Mouse (Mus musculus) liver, embryonic 16.5 days (tissue): ENCODE results near the gene Chd2. TPM values are rescaled to one million over a fixed set of nuclear protein-coding genes. Genes with fewer than 3 reads are reported as not detected.
"Not testable (repeated sequence)": the region's sequence is repeated elsewhere in the genome, so short reads cannot be mapped to it uniquely, and the experiment has no call there.

Source experiments
- ATAC-seq: fragments of 200-750 bp; cut with Nextera tagmentation; 2 replicates; pipeline ENCODE4 v1.8.0; 2017; ENCODE audit warnings: low read depth, mild to moderate bottlenecking, moderate number of reproducible peaks, moderate library complexity
- H3K27ac ChIP-seq: fragments of 300-500 bp; sonication (generic); 2 replicates; pipeline ENCODE4 v1.5.1; 2014; ENCODE audit warnings: mild to moderate bottlenecking, low read length
- H3K27me3 ChIP-seq: fragments of 300-500 bp; sonication (generic); 2 replicates; pipeline ENCODE4 v1.6.1; 2014; ENCODE audit warnings: low read depth, low read length, mixed read lengths; ENCODE audit not compliant: control insufficient read depth, insufficient read depth
- H3K36me3 ChIP-seq: fragments of 300-500 bp; sonication (generic); 2 replicates; pipeline ENCODE4 v1.6.1; 2014; ENCODE audit warnings: mild to moderate bottlenecking; ENCODE audit not compliant: control insufficient read depth, insufficient read depth
- H3K4me1 ChIP-seq: fragments of 300-500 bp; sonication (generic); 2 replicates; pipeline ENCODE4 v1.6.1; 2014; ENCODE audit warnings: low read depth, low read length, mixed read lengths; ENCODE audit not compliant: control insufficient read depth
- H3K4me2 ChIP-seq: fragments of 300-500 bp; sonication (generic); 2 replicates; pipeline ENCODE4 v1.6.1; 2014; ENCODE audit warnings: low read depth, low read length, mixed read lengths
- H3K4me3 ChIP-seq: fragments of 300-500 bp; sonication (generic); 2 replicates; pipeline ENCODE4 v1.5.1; 2014; ENCODE audit warnings: low read depth, mild to moderate bottlenecking, low read length
- H3K9ac ChIP-seq: fragments of 300-500 bp; sonication (generic); 2 replicates; pipeline ENCODE4 v1.6.1; 2014; ENCODE audit warnings: low read depth, low read length
- H3K9me3 ChIP-seq: fragments of 300-500 bp; sonication (generic); replicated peaks from 2 replicates; pipeline ENCODE4 v1.6.1; 2016; ENCODE audit warnings: low read length; ENCODE audit not compliant: control insufficient read depth
- WGBS: fragments of 180-500 bp; shearing (Covaris S2); extraction: QIAGEN DNeasy Blood & Tissue Kit; methylation state at CpG from one replicate; pipeline ENCODE4 v1.1.7; 2014; ENCODE audit not compliant: insufficient replicate concordance; 5-methylcytosine and 5-hydroxymethylcytosine counted together
- polyA plus RNA-seq: library from polyadenylated mRNA; unstranded; fragments of >200 nt; fragmentation: Nextera tagmentation; extraction: Ambion mirVana; gene quantifications from 2 replicates; pipeline ENCODE4 v1.2.1, GENCODE M21; 2015

Chd2 gene
- polyA plus RNA-seq, 1 experiment from 2014 or later, result 24.7 TPM

DNA sequence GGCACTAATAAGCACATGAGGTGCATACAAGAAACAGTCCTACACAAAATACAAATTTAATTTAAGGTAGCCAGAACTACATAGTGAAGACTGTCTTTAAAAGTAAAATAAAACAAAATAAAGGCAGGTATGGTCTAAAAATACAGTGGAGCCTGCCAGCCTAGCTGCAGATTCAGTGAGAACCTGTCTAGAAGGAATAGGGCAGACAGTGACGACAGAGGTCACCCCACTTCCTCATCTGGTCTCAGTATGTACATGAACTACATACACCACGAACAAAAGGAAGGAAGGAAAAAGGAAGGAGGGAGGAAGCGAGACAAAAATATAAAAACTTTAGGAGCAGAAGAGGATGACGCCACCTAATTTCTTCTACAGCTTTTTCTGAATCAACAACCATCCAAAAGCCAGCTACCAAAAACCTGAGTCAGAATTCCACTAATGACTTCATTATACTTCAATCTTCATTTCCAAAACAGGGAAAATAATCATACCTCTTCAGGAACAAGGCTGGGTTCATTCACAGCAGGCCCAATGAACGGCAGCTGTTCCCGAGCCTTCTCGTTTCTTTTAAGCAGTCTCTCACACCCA lies 10.0 kb downstream of the Chd2 start:
- H3K9me3 ChIP-seq, result no peaks in the 10 kb centered on the region
- H3K4me2 ChIP-seq, result no peak overlapping the region
- H3K4me1 ChIP-seq, result peaks cover 47% of the 10 kb centered on the region
- no peak overlapping the region for H3K27ac ChIP-seq
- H3K27me3 ChIP-seq, result no peaks in the 10 kb centered on the region
- peaks cover 9% of the 10 kb centered on the region for H3K36me3 ChIP-seq
- no peak overlapping the region for H3K4me3 ChIP-seq
- WGBS, result 50% methylated on average over 7 of the region's 7 CpGs
- no peak for ATAC-seq
- no peak overlapping the region for H3K9ac ChIP-seq

DNA sequence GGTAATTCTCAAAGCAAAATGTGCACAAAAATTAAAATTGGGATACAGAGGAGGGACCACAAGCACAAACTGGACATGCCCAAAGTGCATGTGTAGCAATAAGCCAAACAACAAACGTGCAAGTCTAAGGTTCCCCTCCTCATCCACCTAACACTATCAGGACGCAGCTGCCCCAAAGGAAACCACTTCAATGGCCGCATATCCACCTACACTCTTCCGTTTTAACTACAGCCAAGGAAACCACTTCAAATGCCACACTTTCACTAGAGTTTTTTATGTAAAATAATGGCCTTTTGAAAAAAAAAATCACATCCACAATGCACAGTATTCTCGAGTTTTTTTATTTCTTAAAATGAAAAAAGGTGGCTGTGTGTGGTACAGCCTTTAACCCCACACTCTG lies 10.8 kb downstream of the Chd2 start:
- ATAC-seq, result no peak
- Histone ChIP-seq H3K4me1 (peaks cover 44% of the 10 kb centered on the region), H3K36me3 (peaks cover 9% of the 10 kb centered on the region), H3K9ac (no peak overlapping the region), H3K4me3 (no peak overlapping the region), H3K9me3 (no peaks in the 10 kb centered on the region), H3K27ac (no peak overlapping the region), H3K27me3 (no peaks in the 10 kb centered on the region), H3K4me2 (no peak overlapping the region)
- 32% methylated on average over 5 of the region's 5 CpGs for WGBS

DNA sequence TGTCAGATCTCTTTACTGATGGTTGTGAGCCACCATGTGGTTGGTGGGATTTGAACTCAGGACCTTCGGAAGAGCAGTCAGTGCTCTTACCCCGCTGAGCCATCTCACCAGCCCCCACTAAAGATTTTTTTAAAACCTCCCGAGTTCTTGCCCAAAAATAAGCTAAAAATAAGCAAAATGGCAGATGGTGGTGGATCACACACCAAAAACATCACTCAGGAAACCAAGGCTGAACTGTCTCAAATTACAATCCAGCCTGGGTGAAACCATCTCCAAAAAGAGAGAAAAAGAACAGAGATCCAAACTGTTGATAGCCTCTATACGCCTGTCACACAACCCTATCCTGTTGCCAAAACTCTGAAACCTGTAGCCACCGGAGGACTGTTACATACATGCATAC lies 11.5 kb downstream of the Chd2 start:
- H3K36me3 ChIP-seq, result peaks cover 9% of the 10 kb centered on the region
- WGBS, result 74% methylated on average over 5 of the region's 5 CpGs

DNA sequence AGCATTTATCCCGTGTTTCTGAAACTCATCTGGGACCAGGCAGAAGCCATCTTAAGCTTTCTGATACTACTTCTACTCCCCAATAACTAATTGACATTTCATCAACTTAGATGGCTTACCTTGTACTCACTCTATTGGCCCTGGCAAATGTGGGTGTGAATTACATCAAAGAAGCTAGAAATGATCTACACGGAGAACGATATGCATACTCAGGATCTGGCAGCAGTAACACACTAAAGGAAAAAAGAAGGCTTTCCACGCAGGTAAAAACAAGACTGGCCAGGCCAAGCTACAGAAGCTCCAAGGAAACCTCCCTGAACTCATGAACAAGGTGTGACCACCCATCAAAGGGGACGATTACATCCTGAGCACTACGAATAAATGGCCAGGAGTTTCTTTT lies 12.4 kb downstream of the Chd2 start:
- H3K9me3 ChIP-seq, result no peaks in the 10 kb centered on the region
- no peak overlapping the region for H3K4me2 ChIP-seq
- no peak overlapping the region for H3K9ac ChIP-seq
- no peak overlapping the region for H3K4me3 ChIP-seq
- ATAC-seq, result no peak
- no peaks in the 10 kb centered on the region for H3K27me3 ChIP-seq
- H3K4me1 ChIP-seq, result peaks cover 40% of the 10 kb centered on the region
- no peak overlapping the region for H3K27ac ChIP-seq
- peaks cover 11% of the 10 kb centered on the region for H3K36me3 ChIP-seq
- 91% methylated on average over 6 of the region's 6 CpGs for WGBS

More for the DNA sequence above, 11.5 kb downstream of the Chd2 start:
- H3K9ac ChIP-seq, result no peak overlapping the region
- no peak overlapping the region for H3K27ac ChIP-seq
- H3K4me3 ChIP-seq, result no peak overlapping the region
- no peak overlapping the region for H3K4me2 ChIP-seq
- H3K9me3 ChIP-seq, result no peaks in the 10 kb centered on the region
- H3K4me1 ChIP-seq, result peaks cover 37% of the 10 kb centered on the region
- ATAC-seq, result no peak
- no peaks in the 10 kb centered on the region for H3K27me3 ChIP-seq

DNA sequence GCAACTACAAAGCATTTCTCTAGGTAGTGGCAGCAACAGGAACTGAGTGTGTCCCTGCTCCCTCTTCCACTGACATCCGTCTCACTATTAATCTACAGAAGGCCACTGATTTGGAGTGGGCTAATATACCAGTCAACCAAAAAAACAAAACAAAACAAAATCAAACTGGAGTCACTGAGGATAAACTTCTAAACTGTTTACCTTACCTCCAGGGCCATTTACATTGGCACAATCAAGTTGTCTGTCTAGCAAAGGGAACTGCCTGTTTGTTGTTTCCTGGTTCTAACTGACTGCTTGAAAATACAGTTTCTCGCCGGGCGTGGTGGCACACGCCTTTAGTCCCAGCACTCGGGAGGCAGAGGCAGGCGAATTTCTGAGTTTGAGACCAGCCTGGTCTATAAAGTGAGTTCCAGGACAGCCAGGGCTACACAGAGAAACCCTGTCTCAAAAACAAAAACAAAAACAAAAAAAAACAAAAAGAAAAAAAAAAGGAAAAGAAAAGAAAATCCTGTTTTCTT lies 13.2 kb downstream of the Chd2 start:
- WGBS, result 56% methylated on average over 7 of the region's 7 CpGs
- ATAC-seq, H3K27ac ChIP-seq, H3K4me2 ChIP-seq, H3K9me3 ChIP-seq, H3K4me3 ChIP-seq, H3K9ac ChIP-seq, H3K27me3 ChIP-seq: not testable (repeated sequence)
- peaks cover 37% of the 10 kb centered on the region for H3K4me1 ChIP-seq
- peaks cover 15% of the 10 kb centered on the region for H3K36me3 ChIP-seq

DNA sequence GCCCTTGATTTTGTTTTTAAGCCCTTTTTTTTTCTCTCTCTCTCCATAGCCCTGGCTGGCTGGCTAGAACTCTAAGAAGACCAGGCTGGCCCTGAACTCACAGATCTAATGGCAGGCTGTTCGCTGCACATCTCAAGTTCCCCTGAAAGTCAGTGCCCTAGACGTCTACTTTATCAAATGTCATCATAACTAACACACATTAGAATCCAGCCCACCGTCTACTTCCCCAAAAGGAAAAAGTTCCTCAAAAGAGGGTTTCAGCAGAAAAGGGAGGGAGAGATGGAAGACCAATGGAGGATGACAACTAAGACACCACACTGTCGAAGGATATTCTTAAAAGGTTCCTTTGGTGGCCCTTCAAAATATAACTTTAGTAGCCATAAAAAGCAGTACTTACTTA lies 14.4 kb downstream of the Chd2 start:
- Histone ChIP-seq H3K27ac (no peak overlapping the region), H3K36me3 (peaks cover 21% of the 10 kb centered on the region), H3K4me1 (peaks cover 29% of the 10 kb centered on the region), H3K27me3 (no peaks in the 10 kb centered on the region), H3K4me2 (no peak overlapping the region), H3K9me3 (no peaks in the 10 kb centered on the region), H3K4me3 (no peak overlapping the region), H3K9ac (no peak overlapping the region)
- 53% methylated on average over 4 of the region's 4 CpGs for WGBS
- ATAC-seq, result no peak

DNA sequence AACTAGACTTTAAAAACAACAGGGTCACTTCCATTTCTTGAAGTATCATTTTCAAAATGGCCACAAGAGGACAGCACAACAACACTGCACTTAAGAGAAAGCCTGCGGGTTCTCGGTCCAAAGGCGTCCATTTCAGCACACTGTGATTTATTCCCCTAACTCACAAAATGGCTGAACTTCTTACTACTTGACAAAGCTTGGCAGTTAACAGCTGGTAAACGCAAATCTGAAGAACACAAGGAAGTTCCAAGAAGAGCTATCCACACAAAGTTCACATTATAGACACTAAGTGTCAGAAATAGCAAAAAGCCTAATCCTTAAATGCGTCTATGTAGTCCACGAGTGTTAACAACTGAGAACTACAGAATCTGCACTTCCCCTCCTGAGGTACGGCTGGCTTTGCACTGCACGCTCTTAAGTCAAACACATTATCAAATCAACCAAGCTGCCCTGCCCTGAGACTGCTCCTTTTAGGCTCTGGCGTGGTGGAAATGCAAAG lies 17.1 kb downstream of the Chd2 start:
- WGBS, result 24% methylated on average over 9 of the region's 9 CpGs
- Histone ChIP-seq H3K9ac (no peak overlapping the region), H3K4me2 (no peak overlapping the region)

DNA sequence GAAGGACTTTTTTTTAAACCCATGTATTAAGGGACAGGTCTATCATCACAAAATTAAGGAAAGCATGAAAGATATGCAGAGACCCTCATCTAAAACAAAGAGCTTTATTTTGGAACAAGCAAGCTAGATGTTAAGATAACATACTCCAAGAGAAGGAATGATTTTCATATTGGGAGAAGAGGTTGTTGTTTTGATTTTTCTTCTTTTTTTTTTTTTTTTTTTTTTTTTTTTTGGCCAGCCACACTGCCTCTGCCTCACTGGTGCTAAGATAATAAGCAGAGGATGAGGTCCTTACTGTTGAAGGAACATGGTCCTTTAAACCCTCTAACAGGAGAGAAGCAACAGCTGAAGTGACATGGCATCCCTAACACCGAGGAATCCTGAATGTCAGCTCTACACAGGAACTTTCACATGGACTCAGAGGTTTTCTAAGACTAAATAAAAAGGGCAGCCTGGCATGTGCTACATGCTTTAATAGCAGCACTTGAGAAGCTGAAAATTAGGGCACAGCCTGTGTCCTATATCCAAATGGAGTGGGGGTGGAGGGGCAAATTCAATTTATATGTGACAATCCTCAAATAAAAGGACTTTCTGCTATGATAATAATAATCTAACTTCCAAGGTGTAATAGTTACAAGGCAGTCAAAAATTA lies 17.9 kb downstream of the Chd2 start:
- no peak overlapping the region for H3K27ac ChIP-seq
- no peaks in the 10 kb centered on the region for H3K9me3 ChIP-seq
- H3K4me3 ChIP-seq, result no peak overlapping the region
- no peak overlapping the region for H3K9ac ChIP-seq
- peaks cover 28% of the 10 kb centered on the region for H3K4me1 ChIP-seq
- 78% methylated on average over 1 of the region's 1 CpGs for WGBS
- no peak for ATAC-seq
- H3K36me3 ChIP-seq, result peaks cover 38% of the 10 kb centered on the region
- no peaks in the 10 kb centered on the region for H3K27me3 ChIP-seq
- no peak overlapping the region for H3K4me2 ChIP-seq

More for the DNA sequence above, 17.1 kb downstream of the Chd2 start:
- peak; percentile 61; the same call in 1 of the 2 replicates for ATAC-seq
- Histone ChIP-seq H3K27me3 (no peaks in the 10 kb centered on the region), H3K36me3 (peaks cover 37% of the 10 kb centered on the region), H3K27ac (peak overlapping the region; percentile 65), H3K9me3 (no peaks in the 10 kb centered on the region), H3K4me3 (no peak overlapping the region), H3K4me1 (peaks cover 25% of the 10 kb centered on the region)

DNA sequence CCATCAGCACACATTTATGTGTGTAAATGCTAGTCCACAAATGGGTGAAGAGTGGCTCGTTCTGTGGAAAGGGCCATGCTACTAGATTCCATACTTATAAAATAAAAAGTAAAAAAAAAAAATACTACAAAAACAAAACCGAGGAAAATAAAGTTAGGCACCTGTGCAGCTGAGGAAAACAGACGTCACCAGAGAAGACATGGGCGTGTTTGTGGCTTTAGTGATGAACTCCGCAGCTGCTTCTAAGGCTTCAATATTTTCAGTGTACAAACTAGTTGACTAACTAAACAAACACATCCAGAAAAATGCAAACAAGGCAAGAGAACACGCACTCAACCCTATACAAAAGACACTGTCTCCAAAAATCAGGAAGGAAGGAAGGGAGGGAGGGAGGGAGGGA lies 18.4 kb downstream of the Chd2 start:
- 67% methylated on average over 6 of the region's 6 CpGs for WGBS
- no peak overlapping the region for H3K27ac ChIP-seq
- H3K36me3 ChIP-seq, result peaks cover 40% of the 10 kb centered on the region
- no peaks in the 10 kb centered on the region for H3K27me3 ChIP-seq
- no peaks in the 10 kb centered on the region for H3K9me3 ChIP-seq
- no peak for ATAC-seq
- H3K4me1 ChIP-seq, result peaks cover 31% of the 10 kb centered on the region
- no peak overlapping the region for H3K4me2 ChIP-seq
- H3K4me3 ChIP-seq, result no peak overlapping the region
- no peak overlapping the region for H3K9ac ChIP-seq
